Mouse (Mus musculus) embryo, embryonic 11 days (tissue): ENCODE results near the gene Zbtb7a.

Experiments used
- DNase-seq: peaks from one replicate; pipeline ENCODE4 v3.0.0-alpha.2; 2015

Gene Zbtb7a

GRCm38 (mm10) chr10:81134966-81135681 lies at the start of gene Zbtb7a:
Zbtb7a (plus strand) TSS chr10:81135220.
- DNase-seq: peak; percentile 61

GRCm38 (mm10) chr10:81087021-81087420 lies 48.0 kb upstream of the Zbtb7a start:
- no peak for DNase-seq

GRCm38 (mm10) chr10:81089216-81089615 lies 45.8 kb upstream of the Zbtb7a start:
- DNase-seq: peak; percentile 66

DNA sequence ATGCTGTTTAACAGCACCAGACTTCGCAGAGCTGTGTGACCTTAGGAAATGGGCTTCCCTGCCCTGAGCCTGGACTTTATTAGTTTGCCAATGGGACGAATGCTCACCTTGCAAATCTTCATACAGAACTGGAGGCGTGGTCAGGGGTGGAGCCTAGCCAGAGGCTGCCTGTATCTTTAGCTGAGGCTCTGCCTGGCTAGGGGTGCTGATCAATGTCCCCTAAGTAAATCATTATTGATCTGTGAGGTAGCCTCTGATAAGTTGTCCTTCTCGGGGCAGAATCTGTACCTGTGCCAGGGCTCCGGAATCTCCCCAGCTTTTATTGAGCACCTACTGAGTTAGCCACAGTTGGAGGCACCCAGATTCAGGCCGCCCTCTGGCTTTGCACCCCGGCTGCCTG lies 44.4 kb upstream of the Zbtb7a start:
- DNase-seq: no peak

DNA sequence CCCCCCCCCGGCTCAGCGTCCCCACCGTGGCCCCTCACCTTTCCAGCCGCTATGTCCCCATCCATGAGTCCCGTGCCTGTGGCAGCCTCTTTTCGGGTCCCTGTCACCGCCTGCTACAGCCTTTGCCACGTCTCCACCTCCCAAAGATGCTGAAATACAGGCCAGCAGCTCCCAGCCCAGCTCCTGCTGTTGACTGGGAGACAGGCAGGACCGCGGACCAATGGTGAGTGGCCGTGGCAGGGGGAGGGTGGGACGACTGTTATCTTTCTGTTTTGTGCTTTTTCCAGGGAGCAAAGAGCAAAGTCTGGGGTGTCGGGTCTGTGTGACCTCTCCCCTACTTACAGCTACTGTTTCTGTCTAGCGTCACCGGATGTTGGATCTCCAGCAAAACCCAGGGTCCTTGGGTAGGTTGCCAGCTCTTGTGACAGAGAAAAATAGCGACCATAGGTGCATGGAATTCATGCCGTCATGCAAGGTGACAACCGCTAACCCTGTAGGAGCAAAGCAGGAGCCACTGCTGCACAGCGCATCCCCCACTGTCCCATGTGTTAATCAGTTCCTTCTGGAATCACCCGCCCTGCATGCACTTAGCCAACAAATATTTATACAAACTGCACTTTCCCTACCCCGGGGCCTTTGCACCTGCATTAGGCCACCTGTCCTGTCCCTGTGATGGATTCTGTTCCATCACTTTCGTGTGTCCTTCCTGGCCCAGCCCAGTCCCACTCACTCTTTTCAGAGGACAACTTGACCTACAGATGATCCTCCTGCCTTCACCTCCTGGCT lies 42.4 kb upstream of the Zbtb7a start:
- peak; percentile 21 for DNase-seq

DNA sequence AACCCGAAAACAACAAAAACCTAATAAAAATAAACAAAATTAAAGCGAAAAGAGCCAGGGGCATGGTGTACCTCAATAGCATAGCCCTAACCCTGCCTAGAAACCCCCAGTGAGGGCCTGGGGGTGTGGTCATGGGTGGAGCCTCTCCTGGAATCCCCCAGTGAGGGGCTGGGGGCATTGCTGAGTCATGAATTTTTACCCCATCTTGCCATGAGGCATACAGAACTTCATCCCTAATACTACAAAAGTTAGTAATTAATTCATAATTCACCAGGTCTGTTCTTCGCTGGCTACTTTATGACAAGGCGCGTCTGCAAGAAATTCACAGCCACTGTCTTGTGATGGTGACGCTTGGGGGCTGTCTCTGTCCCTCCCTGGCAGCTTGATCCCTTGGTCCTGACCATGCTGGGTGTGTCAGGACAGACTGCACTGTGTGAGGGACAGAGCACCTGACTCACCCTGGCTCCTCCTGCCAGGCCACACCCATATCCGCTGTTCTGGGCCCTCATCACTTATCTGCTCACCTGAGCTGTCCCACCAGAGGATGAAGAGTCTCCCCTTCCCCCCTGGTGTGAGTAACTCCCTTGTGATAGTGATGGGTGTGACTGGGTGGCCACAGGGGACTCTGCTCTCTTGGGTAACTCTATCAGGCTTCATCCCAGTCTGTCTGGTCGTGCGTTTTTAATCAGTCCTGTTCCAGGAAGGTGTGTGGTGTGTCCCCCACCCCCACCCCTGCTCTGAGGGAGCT lies 39.9 kb upstream of the Zbtb7a start:
- DNase-seq: no peak

GRCm38 (mm10) chr10:81105565-81106112 lies 29.4 kb upstream of the Zbtb7a start, which contains the start of gene Map2k2:
Map2k2 (plus strand) TSS chr10:81105915.
- DNase-seq: peak; percentile 98

DNA sequence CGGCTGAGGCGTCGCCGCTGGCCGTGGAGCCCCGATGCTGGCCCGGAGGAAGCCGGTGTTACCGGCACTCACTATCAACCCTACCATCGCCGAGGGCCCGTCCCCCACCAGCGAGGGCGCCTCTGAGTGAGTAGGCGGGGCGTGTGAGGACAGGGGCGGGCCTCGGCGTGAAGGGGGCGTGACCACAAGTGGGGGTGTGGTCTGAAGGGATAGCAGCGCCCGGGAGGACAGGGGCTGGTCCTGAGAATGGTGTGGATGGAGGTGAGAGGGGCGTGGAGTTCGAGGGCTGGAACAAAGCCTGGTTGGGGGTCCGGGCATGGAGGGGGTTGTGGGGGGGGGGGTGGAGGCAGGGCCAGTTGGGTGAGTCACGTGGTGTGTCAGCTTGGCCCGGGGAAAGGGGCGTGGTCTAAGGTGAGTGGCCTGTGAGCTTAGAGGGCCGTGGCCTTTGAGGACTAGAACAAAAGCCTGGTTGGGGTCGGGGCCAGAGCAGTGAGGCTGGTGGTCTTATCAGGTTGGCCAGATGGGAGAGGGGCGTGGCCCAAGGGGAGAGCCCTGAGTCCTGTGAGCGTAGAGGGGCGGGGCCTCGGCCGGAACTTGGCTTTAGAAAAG lies 28.8 kb upstream of the Zbtb7a start:
- DNase-seq: peak; percentile 95

DNA sequence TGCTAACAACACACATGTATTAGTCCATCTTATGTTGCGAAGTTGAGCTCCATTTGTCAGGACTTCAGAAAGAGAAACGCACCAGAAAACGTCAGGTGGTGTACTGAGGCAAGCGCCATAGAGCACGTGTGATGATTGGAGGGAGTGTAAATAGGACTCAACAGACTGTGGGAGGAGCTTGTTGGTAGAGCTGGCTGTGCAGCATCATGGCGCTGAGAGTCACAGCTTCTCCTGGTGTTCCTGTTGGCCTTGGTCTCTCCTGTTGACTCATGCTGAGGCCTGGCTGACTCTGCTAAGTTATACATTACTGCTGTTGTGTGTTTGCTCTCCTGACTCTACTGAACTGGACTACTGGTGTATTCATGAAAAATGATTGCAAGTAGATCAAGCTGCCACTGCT lies 22.1 kb upstream of the Zbtb7a start:
- DNase-seq: no peak

DNA sequence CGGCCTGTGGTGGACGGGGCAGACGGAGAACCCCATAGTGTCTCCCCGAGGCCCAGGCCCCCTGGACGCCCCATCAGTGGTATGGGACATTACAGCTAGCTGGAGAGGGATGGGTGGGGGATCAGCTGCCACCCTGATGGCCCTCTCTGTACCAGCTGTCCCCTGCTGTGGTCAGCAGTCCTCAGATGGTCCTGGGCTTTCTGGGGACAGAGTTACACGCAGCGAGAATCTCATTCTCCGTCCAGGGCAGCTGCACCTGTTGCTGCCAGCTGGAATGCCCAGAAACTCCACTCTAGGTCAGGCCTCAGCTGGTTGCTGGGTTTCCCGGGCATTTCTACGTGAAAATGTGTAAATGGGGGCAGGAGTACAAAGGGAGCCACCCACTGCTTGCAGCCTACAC lies 15.4 kb upstream of the Zbtb7a start:
- no peak for DNase-seq

- DNase-seq: no peak
Measured at GRCm38 (mm10) chr10:81120650-81121049, 14.4 kb upstream of the Zbtb7a start.

GRCm38 (mm10) chr10:81122889-81123288 lies 12.1 kb upstream of the Zbtb7a start:
- DNase-seq: no peak

DNA sequence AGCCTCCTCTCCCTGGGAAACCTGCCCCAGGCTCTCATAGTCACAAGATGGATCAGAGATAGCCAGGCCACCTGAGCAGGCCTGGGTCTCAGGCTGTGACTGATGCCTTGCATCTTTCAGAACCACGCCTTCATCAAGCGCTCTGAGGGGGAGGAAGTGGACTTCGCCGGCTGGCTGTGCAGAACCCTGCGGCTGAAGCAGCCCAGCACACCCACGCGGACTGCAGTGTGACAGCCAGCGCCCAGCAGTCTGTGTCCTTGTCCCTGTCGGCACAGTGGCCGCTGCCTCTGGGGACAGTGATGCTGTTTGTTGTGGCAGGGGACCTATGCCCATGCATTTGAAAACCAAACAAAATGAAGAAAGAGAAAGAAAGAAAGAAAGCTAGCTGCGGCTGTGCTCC lies 11.5 kb upstream of the Zbtb7a start:
- DNase-seq: no peak

DNA sequence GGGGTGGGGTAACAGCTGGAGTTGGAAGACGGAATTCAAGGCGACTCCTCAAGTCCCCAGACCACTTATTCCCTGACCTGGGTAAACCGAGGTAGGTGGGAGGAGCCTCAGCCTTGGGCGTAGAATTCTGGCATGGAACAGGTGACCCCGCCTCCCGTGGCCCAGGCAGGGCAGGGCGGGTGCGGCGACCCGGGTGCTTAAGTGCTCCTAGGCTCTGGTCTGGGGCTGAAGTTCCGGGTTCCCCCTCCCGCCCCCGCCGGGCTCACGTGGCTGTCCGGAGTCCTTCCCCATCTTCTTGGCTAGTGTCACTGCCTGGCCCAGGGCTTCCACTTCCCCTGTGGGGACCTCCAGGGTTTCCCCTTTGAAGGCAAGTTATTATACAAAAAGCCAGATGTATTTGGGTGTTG lies 836 bp upstream of the Zbtb7a start:
- DNase-seq: no peak

DNA sequence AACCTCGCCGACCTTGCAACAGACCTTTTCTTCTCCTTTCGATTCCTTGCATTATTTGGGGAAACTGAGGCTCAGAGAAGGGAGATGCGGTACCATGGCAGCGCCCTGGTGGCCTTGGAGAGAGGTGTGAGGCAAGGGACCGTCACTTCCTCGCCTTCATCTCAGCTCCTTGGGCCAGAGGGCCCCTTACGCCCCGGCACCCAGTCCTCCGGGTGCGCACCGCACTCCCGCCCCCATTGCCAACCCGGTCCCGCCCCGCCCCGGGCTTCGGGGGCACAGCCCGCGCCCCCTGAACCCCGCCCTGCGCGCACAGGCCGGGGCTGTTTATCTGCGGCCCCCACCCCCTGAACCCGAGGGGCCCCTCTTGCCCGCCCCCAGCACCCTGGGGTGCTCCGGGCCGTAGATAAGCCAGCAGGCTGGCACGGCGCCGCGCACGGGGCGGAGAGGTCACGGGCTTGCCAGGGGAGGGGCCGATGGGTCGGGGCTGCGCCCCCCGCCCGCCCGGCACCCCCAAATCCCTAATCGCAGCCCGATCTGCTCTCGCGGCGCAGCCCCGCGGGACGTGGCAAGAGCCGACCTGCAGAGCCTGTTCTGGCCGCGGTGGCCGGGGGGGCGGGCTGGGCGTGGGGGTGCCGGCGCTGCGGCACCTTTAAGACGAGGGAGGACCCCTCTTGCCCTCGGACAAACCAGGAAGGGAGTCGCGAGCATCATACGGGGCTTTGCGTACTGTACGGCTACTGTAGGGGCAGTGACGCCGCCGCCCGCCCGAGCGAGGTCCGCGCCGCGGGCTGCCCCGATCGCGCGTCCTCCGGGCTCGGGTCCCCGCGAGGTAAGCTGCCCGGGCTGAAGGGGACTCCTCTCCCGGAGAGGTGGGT lies 1.0 kb downstream of the Zbtb7a start:
- DNase-seq: peak; percentile 78

- DNase-seq: no peak
Measured at GRCm38 (mm10) chr10:81136706-81137231, 1.7 kb downstream of the Zbtb7a start.

GRCm38 (mm10) chr10:81137252-81138130 lies 2.5 kb downstream of the Zbtb7a start:
- peak; percentile 97 for DNase-seq

- peak; percentile 58 for DNase-seq
Measured at GRCm38 (mm10) chr10:81138131-81138782, 3.2 kb downstream of the Zbtb7a start.

DNA sequence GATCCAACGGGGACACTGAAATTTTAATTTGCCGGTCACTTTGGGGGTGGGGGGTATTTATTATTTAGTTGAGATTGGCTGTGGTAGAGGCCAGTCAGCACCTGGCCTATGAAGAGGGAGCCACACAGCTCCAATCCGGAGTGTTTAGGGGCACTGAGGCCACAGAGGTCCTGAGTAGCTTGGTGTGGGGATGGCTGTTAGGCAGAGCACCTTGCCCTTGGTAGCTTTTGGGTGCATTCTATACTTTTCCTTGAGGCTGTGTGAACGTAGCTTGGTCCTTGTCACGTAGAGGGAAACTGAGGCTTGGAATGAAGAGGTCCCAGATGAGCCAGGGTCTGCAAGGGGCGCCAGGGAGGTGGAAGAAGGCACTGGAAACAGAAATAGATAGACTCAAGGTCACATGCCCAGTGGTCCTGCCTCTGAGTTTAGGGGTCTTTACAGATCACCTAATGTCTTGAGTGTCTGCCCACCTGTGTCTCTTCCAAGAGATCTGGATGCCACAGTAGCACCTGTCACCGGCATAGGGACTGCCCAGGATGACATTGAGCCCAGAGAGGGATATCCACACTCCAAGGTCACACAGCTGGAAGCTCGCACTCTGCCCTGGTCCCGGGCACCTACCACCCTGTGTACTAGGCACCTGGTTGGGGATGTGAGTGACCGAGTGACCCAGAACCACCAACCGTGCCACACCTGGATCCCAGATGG lies 4.0 kb downstream of the Zbtb7a start:
- no peak for DNase-seq
